Mouse (Mus musculus) liver, adult 2 months (tissue): ENCODE data around the gene Smarcd3. TPM values are rescaled to one million over a fixed set of nuclear protein-coding genes. Genes with fewer than 3 reads are reported as not detected.

Source experiments
- DNase-seq: peaks from one replicate; pipeline ENCODE4 v3.0.0-alpha.2; 2011; ENCODE audit warnings: low read depth, low spot score; ENCODE audit errors: extremely low read depth
- H3K27ac ChIP-seq: fragments of 200-500 bp; replicated peaks from 2 replicates; pipeline ENCODE4 v1.5.1; 2012; ENCODE audit warnings: low read depth, mild to moderate bottlenecking, control low read depth, inconsistent platforms, low read length; ENCODE audit not compliant: insufficient read depth
- H3K27me3 ChIP-seq: fragments of 200-500 bp; 2 replicates; pipeline ENCODE4 v1.6.1; 2012; ENCODE audit warnings: mild to moderate bottlenecking, moderate library complexity, low read length, inconsistent platforms; ENCODE audit not compliant: control insufficient read depth, insufficient read depth
- H3K36me3 ChIP-seq: fragments of 200-500 bp; 2 replicates; pipeline ENCODE4 v1.6.1; 2012; ENCODE audit warnings: low read length, inconsistent platforms; ENCODE audit not compliant: control insufficient read depth, insufficient read depth
- H3K4me1 ChIP-seq: fragments of 200-500 bp; 2 replicates; pipeline ENCODE4 v1.6.1; 2011; ENCODE audit warnings: low read length; ENCODE audit not compliant: control insufficient read depth, insufficient read depth
- H3K4me3 ChIP-seq: fragments of 200-500 bp; 2 replicates; pipeline ENCODE4 v1.5.1; 2011; ENCODE audit warnings: low read depth, mild to moderate bottlenecking, control low read depth, low read length, moderate library complexity; ENCODE audit not compliant: insufficient read depth
- H3K79me2 ChIP-seq: fragments of 200-500 bp; 2 replicates; pipeline ENCODE4 v1.6.1; 2012; ENCODE audit warnings: inconsistent platforms, mild to moderate bottlenecking, low read length, moderate library complexity; ENCODE audit not compliant: control insufficient read depth, insufficient read depth
- H3K9ac ChIP-seq: fragments of 200-500 bp; 2 replicates; pipeline ENCODE4 v1.6.1; 2012; ENCODE audit warnings: low read depth, mild to moderate bottlenecking, control low read depth, inconsistent platforms, low read length
- CTCF ChIP-seq: fragments of 200-500 bp; IDR thresholded peaks from 2 replicates; pipeline ENCODE4 v1.5.1; 2011; ENCODE audit warnings: low read depth, low read length, control low read depth
- POLR2A ChIP-seq: fragments of 200-500 bp; IDR thresholded peaks from 2 replicates; pipeline ENCODE4 v1.6.1; 2011; ENCODE audit warnings: low read length, control low read depth; ENCODE audit not compliant: insufficient read depth; ENCODE audit errors: extremely low read depth
- WGBS: fragments of 180-500 bp; shearing (Covaris S2); methylation state at CpG from one replicate; pipeline ENCODE4 v1.1.7; 2018; 5-methylcytosine and 5-hydroxymethylcytosine counted together
- polyA plus RNA-seq: library from polyadenylated mRNA; depleted of rRNA; stranded (reverse); fragments of >200 nt; gene quantifications from 2 replicates; pipeline ENCODE4 v1.2.3, GENCODE M21; 2012; rRNA removed
- total RNA-seq: library from RNA; depleted of rRNA; stranded (reverse); fragments of >200 nt; gene quantifications from 2 replicates; pipeline ENCODE4 v1.2.3, GENCODE M21; 2014; rRNA removed

Smarcd3 gene
- total and polyA plus RNA-seq, 2 experiments, result 0.55 to 1.3 TPM

- H3K36me3 ChIP-seq, result no peaks in the 10 kb centered on the region
- no peaks in the 10 kb centered on the region for H3K79me2 ChIP-seq
- 78% methylated on average over 5 of the region's 5 CpGs for WGBS
- no peak overlapping the region for H3K9ac ChIP-seq
- H3K4me3 ChIP-seq, result no peak overlapping the region
- TF ChIP-seq POLR2A, result no peak
- no peak for TF ChIP-seq CTCF
- no peak overlapping the region for H3K27ac ChIP-seq
- DNase-seq, result no peak
- no peaks in the 10 kb centered on the region; the same call in 1 of the 2 replicates for H3K27me3 ChIP-seq
- H3K4me1 ChIP-seq, result no peaks in the 10 kb centered on the region
These were observed 70.5 kb downstream of the Smarcd3 start for GRCm38 (mm10) chr5:24553621-24554244.

DNA sequence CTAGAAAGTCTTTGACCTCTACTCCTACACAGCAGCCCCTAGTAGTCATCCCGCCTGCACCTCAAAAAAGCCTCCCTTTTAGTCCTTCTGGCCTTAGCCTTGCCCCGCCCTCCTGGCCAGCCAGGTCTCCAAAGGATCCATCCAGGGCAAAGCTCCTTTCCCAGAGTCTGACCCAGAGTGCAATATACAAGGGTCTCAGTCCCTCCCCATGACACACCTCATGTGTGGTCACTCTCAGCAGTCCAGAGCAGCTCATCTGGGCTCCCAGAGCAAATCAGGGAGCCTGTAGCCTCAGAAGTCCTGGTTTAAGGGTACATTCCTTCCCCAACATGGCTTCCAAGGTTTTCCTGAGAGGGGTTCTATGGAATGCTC, 72.9 kb downstream of the Smarcd3 start:
- Histone ChIP-seq H3K4me1 (no peaks in the 10 kb centered on the region), H3K27me3 (no peaks in the 10 kb centered on the region; the same call in 1 of the 2 replicates), H3K27ac (no peak overlapping the region), H3K36me3 (no peaks in the 10 kb centered on the region), H3K79me2 (no peaks in the 10 kb centered on the region), H3K4me3 (no peak overlapping the region), H3K9ac (no peak overlapping the region)
- TF ChIP-seq CTCF (no peak), POLR2A (no peak)
- no peak for DNase-seq
- 71% methylated on average over 2 of the region's 2 CpGs for WGBS

GRCm38 (mm10) chr5:24550598-24551316, 73.5 kb downstream of the Smarcd3 start:
- Histone ChIP-seq H3K27ac (no peak overlapping the region), H3K4me1 (no peaks in the 10 kb centered on the region), H3K27me3 (no peaks in the 10 kb centered on the region; the same call in 1 of the 2 replicates), H3K4me3 (no peak overlapping the region), H3K79me2 (no peaks in the 10 kb centered on the region), H3K9ac (no peak overlapping the region), H3K36me3 (no peaks in the 10 kb centered on the region)
- WGBS, result 36% methylated on average over 26 of the region's 26 CpGs
- DNase-seq, result no peak
- TF ChIP-seq CTCF (no peak), POLR2A (no peak)

- WGBS, result 81% methylated on average over 7 of the region's 7 CpGs
- H3K27me3 ChIP-seq, result peaks cover 2% of the 10 kb centered on the region
- TF ChIP-seq CTCF, result no peak
- no peak for TF ChIP-seq POLR2A
These were observed 81.6 kb downstream of the Smarcd3 start for GRCm38 (mm10) chr5:24542643-24543042.

GRCm38 (mm10) chr5:24541144-24541569, 83.1 kb downstream of the Smarcd3 start:
- Histone ChIP-seq H3K9ac (no peak overlapping the region), H3K36me3 (no peaks in the 10 kb centered on the region), H3K4me1 (no peaks in the 10 kb centered on the region; the same call in 1 of the 2 replicates), H3K79me2 (no peaks in the 10 kb centered on the region), H3K27me3 (peaks cover 5% of the 10 kb centered on the region), H3K27ac (no peak overlapping the region), H3K4me3 (no peak overlapping the region)
- no peak for DNase-seq
- 38% methylated on average over 6 of the region's 6 CpGs for WGBS
- no peak for TF ChIP-seq POLR2A
- TF ChIP-seq CTCF, result no peak

More at GRCm38 (mm10) chr5:24542643-24543042, 81.6 kb downstream of the Smarcd3 start:
- no peak overlapping the region for H3K9ac ChIP-seq
- no peaks in the 10 kb centered on the region for H3K36me3 ChIP-seq
- H3K4me3 ChIP-seq, result no peak overlapping the region
- no peak overlapping the region for H3K27ac ChIP-seq
- H3K4me1 ChIP-seq, result no peaks in the 10 kb centered on the region; the same call in 1 of the 2 replicates
- DNase-seq, result peak; percentile 7
- no peaks in the 10 kb centered on the region for H3K79me2 ChIP-seq

Other genes with a start within 250 kb of the Smarcd3 start
- gene Atg9b, start 232.3 kb downstream of the Smarcd3 start, total RNA-seq, result 0.09 and 0.27 TPM in 2 replicates
- gene Atg9b, start 232.3 kb downstream of the Smarcd3 start, polyA plus RNA-seq, result 0.05 and 0.35 TPM in 2 replicates
- gene Abcb8, start 230.7 kb downstream of the Smarcd3 start, total RNA-seq, result 21.5 and 25.2 TPM in 2 replicates
- 69.9 and 71.0 TPM in 2 replicates for gene Abcb8, start 230.7 kb downstream of the Smarcd3 start, polyA plus RNA-seq
- gene Asic3, start 211.0 kb downstream of the Smarcd3 start, total RNA-seq, result not detected in 2 replicates
- 0.12 and 0.84 TPM in 2 replicates for gene Asic3, start 211.0 kb downstream of the Smarcd3 start, polyA plus RNA-seq
- gene Cdk5, start 200.9 kb downstream of the Smarcd3 start, total RNA-seq, result 9.5 and 10.0 TPM in 2 replicates
- 34.6 and 38.4 TPM in 2 replicates for gene Cdk5, start 200.9 kb downstream of the Smarcd3 start, polyA plus RNA-seq
- 15.4 and 22.7 TPM in 2 replicates for gene Slc4a2, start 200.6 kb downstream of the Smarcd3 start, total RNA-seq
- gene Slc4a2, start 200.6 kb downstream of the Smarcd3 start, polyA plus RNA-seq, result 33.5 and 40.4 TPM in 2 replicates
- gene Fastk, start 179.1 kb downstream of the Smarcd3 start, total RNA-seq, result 22.3 and 28.5 TPM in 2 replicates
- gene Fastk, start 179.1 kb downstream of the Smarcd3 start, polyA plus RNA-seq, result 104 and 166 TPM in 2 replicates
- 5.2 and 6.2 TPM in 2 replicates for gene Tmub1, start 176.6 kb downstream of the Smarcd3 start, total RNA-seq
- gene Tmub1, start 176.6 kb downstream of the Smarcd3 start, polyA plus RNA-seq, result 30.7 and 35.2 TPM in 2 replicates
- 13.8 and 17.9 TPM in 2 replicates for gene Agap3, start 172.2 kb downstream of the Smarcd3 start, total RNA-seq
- 33.7 and 37.8 TPM in 2 replicates for gene Agap3, start 172.2 kb downstream of the Smarcd3 start, polyA plus RNA-seq
- not detected in 2 replicates for gene Gbx1, start 97.2 kb downstream of the Smarcd3 start, total RNA-seq
- 0.02 TPM in 1 of 2 replicates, not detected in the other for gene Gbx1, start 97.2 kb downstream of the Smarcd3 start, polyA plus RNA-seq
- 0.13 TPM in 1 of 2 replicates, not detected in the other for gene Asb10, start 83.4 kb downstream of the Smarcd3 start, total RNA-seq
- gene Asb10, start 83.4 kb downstream of the Smarcd3 start, polyA plus RNA-seq, result 0.06 and 0.10 TPM in 2 replicates
- gene 4931409K22Rik, start 67.6 kb downstream of the Smarcd3 start, total RNA-seq, result not detected in 2 replicates
- not detected in 2 replicates for gene 4931409K22Rik, start 67.6 kb downstream of the Smarcd3 start, polyA plus RNA-seq
- gene Abcf2, start 46.9 kb downstream of the Smarcd3 start, total RNA-seq, result 25.0 and 25.9 TPM in 2 replicates
- gene Abcf2, start 46.9 kb downstream of the Smarcd3 start, polyA plus RNA-seq, result 27.1 and 31.9 TPM in 2 replicates
- gene Chpf2, start 37.7 kb downstream of the Smarcd3 start, total RNA-seq, result 9.5 and 14.2 TPM in 2 replicates
- 21.1 and 22.4 TPM in 2 replicates for gene Chpf2, start 37.7 kb downstream of the Smarcd3 start, polyA plus RNA-seq
- gene Nub1, start 61.1 kb upstream of the Smarcd3 start, total RNA-seq, result 14.4 and 19.6 TPM in 2 replicates
- gene Nub1, start 61.1 kb upstream of the Smarcd3 start, polyA plus RNA-seq, result 19.9 and 20.2 TPM in 2 replicates
- gene Wdr86, start 106.3 kb upstream of the Smarcd3 start, total RNA-seq, result 0.27 and 0.28 TPM in 2 replicates
- 0.26 and 1.0 TPM in 2 replicates for gene Wdr86, start 106.3 kb upstream of the Smarcd3 start, polyA plus RNA-seq
- 1.0 and 1.4 TPM in 2 replicates for gene Crygn, start 133.6 kb upstream of the Smarcd3 start, total RNA-seq
- 1.0 and 1.9 TPM in 2 replicates for gene Crygn, start 133.6 kb upstream of the Smarcd3 start, polyA plus RNA-seq
- gene Rheb, start 218.2 kb upstream of the Smarcd3 start, total RNA-seq, result 31.3 and 31.7 TPM in 2 replicates
- gene Rheb, start 218.2 kb upstream of the Smarcd3 start, polyA plus RNA-seq, result 14.8 and 19.3 TPM in 2 replicates